Mouse (Mus musculus): ENCODE results near the gene Bend3.

The Bend3 gene

DNA sequence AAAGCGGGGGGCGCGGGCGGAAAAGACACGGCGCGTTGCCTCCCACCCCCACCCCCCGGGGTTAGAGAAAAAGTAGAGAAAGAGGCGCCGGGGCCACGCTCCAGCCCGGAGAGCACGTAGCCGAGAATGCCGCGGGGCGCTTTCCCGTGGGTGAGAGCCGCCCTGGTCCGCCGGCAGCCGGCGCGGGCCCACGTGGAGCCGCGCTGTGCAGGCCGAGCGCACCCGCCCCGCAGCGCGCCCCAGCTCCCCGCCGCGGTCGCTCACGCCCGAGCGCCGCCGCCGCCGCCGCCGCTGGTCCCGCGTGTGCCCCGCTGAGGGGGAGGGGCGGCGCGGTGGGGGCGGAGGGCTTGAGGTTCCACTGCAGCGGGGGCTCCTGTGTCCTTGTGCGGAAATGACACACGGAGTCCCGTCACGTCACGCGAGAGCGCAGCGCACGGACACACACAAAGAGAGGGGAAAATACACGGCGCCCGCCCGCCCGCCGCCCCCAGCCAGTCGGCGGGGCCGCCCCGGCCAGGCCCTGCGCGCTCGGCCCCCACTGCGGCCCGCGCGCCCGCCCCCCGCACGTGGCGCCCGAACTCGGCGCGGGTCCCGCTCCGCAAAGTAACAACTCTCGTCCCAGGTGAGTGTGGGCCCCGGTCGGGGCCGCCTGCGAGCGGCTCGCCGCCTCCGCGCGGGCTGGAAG is at the start of gene Bend3:
Bend3 (plus strand) TSS at position 81 of the 685 bp plus-strand sequence.
- in situ Hi-C loops (cut with MboI; ENCODE audit: unreplicated experiment in 2 of 2) = no loop called here

DNA sequence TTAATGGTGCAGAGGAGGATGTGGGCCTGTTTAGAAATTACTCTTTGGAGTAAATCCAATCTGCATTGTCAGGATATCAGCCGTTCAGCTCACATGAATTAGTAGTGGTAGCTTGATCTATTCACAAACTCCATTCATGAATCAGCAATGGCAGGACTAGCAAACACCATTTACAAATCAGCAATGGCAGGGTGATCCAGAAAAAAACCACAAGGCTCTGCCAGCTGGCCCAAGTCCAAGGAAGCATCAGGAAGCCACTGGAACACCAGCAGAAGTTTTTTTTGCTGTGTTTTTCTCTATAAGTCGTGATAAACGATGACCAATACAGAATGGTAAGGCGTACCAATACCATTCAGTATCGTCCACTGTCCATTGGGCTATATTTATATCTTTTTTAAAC is 48.0 kb upstream of the Bend3 start:
- in situ Hi-C loops (cut with MboI; ENCODE audit: unreplicated experiment in 2 of 2) = no loop called here

GRCm38 (mm10) chr10:43434326-43434725 is 44.3 kb upstream of the Bend3 start:
- in situ Hi-C loops (cut with MboI; ENCODE audit: unreplicated experiment in 2 of 2) = no loop called here

DNA sequence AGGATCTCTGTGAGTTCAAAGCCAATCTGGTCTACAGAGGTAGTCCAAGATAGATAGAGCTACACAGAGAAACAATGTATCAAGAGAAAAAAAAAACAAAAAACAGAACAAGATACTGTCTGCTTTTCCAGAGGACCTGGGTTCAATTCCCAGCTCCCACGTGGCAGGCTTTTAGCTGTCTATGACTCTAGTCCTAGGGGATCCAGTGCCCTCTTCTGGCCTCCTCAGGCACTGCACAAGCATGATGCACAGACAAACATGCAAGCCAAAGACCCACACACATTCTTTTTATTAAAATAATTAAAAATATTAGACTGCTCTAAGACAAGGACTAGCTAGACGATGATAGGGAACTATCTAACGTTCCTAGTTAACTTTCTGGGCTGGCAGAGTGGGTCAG is 42.9 kb upstream of the Bend3 start:
- in situ Hi-C loops (cut with MboI; ENCODE audit: unreplicated experiment in 2 of 2) = no loop called here

GRCm38 (mm10) chr10:43439492-43439941 is 39.1 kb upstream of the Bend3 start:
- in situ Hi-C loops (cut with MboI; ENCODE audit: unreplicated experiment in 2 of 2) = no loop called here

DNA sequence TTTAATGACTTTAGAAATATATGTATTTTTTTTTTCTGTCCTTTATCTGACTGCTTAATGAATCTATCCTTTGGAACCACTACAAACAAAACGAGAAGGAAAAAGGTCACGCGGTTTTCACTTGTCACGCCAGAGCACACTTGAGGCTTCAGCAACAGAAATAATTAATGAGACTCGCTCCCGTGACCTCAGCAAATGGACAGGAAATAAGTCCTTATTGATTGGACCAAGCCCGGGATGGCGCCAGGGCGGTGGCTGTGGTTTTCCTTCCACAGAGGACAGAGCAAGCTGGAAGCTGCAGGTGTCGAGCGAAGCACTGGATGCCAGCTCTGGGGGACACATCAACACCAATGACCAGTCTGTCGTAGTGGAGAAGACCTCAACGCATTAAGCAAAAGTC is 38.6 kb upstream of the Bend3 start:
- in situ Hi-C loops (cut with MboI; ENCODE audit: unreplicated experiment in 2 of 2) = loop anchor here (10.0 kb wide), 2 partner anchors 225 to 425 kb away; no protein-coding TSS in a partner anchor

DNA sequence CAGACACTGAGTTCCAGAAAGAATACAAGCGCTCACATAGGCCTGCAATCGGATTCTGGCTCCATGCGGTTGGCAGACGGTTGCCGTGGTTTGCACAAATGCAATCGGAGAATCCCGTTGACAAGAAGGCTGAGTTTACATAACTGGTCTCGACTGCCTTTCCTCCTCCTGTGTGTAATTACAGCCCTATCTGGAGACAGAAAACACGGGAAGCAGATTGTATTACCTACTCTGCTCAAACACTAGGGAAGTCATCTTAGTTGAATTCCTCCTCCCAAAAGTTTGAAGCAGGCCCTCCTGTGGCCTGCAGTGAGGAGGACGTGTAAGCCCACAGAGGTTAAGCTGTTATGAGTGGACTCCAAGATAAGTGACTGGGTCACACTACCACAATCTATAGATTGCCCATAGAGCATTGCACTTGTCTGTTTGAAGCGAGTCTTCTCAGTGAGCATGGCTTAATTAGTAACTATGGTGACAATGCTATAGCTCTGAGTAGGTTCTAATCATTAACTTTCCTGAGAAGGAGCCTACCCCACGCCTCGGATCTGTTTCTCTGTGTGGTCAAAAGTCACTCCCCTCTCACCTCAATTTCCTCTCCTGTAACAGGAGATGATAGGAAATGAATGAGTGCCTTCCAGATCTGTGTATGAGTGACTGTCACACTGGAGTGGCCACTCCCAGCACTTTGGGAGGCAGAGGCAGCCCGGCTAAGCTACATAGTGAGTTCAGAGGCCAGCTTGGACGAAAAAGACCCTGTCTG is 37.5 kb upstream of the Bend3 start:
- in situ Hi-C loops (cut with MboI; ENCODE audit: unreplicated experiment in 2 of 2) = loop anchor here (10.0 kb wide), 2 partner anchors 226 to 426 kb away; no protein-coding TSS in a partner anchor

DNA sequence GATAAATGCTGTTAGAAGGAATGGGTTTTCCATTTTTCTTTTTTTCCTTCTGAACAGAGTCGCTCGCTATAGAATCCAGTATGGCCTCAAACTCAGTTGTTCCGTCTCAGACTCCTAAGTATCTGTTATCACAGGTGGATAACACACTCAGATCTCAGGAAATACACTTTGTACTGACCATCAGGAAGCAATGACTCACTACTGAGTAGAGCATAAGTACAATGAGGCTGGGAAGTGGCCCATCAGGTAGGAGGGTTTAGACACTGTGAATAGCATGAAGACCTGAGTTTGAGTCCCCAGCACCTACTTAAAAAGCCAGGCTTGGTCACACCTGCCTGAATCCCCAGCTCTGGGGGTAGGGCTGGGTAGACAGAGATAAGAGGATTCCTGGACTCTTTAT is 30.0 kb upstream of the Bend3 start:
- in situ Hi-C loops (cut with MboI; ENCODE audit: unreplicated experiment in 2 of 2) = loop anchor here (10.0 kb wide), 2 partner anchors 234 to 434 kb away; no protein-coding TSS in a partner anchor

DNA sequence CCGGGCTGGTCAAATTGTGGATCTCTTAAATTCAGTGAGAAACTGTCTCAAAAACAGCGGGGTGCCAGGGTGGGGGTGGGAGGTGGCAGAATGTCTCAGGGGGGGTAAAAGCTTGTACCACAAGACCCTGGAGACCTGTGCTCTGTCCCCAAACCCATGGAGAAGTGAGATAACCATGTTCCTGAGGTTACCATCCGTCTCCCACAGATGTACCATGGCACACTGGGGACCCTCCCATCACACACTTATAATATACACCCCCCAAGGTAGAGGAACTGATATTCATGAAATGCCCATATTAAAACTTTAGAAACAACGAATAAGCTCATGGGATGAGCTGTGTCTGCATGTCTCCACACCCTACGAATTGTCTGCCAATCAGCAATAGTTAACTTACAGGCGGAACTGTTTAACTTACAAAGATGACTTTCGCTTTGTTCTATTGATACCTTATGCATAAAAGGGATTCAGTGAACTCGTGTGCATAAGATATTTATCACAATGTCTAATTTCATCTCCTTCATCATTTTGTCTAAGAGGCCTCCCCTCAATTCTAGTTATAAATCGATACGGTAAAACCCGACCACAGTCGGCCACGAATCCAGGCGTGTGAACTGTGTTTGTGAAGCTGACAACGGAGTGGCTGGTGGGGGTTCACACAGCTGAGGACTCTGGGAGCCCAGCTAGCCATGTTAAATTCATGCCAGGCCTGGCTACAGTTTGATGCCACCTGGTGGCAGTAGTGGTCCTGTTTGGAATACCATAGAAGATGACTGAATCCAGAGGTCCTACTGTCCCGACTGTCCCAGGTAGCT is 26.6 kb upstream of the Bend3 start:
- in situ Hi-C loops (cut with MboI; ENCODE audit: unreplicated experiment in 2 of 2) = loop anchor here in 1 of 2 experiments (5.0 to 10.0 kb wide), 2 partner anchors 77 to 450 kb away; no protein-coding TSS in a partner anchor

DNA sequence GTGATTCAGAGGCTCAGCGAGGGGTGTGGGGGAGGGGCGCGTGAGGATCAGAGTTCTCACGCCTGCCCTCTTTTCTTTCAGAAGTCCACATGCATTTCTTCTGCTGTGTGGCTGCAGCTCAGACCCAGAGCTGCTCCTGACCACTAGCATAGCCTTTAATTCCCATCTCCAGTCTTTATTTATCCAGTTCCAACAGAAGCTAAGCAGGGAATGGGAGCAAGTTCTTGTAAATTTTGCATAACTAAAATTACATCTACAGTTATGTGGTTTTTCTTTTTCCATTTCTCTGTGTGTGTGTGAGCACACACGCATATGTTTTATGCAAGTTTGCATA is 26.0 kb upstream of the Bend3 start:
- in situ Hi-C loops (cut with MboI; ENCODE audit: unreplicated experiment in 2 of 2) = loop anchor here in 1 of 2 experiments (5.0 to 10.0 kb wide), 2 partner anchors 78 to 450 kb away; no protein-coding TSS in a partner anchor

GRCm38 (mm10) chr10:43454219-43454618 is 24.4 kb upstream of the Bend3 start:
- in situ Hi-C loops (cut with MboI; ENCODE audit: unreplicated experiment in 2 of 2) = loop anchor here in 1 of 2 experiments (5.0 to 10.0 kb wide), 2 partner anchors 79 to 452 kb away; no protein-coding TSS in a partner anchor

DNA sequence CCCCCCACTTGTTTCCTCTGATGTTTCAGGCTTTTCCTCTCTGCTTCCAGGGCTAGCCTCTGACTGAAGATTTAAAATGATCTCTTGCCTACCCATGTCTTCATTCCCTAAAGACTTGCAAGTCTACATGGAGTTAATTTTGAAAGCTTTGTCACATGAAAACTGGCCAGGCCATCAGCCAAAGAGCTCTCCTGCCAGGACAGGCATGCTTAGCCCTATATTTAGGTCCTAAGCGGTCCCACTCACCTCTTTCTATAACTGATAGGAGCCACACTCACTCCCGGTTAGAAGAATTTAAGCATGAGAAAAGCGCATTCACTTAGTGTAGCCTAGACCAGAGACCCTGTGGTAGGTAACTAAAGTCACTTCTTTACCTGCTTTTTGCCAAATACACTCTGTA is 24.0 kb upstream of the Bend3 start:
- in situ Hi-C loops (cut with MboI; ENCODE audit: unreplicated experiment in 2 of 2) = loop anchor here in 1 of 2 experiments (5.0 to 10.0 kb wide), 2 partner anchors 80 to 452 kb away; no protein-coding TSS in a partner anchor

GRCm38 (mm10) chr10:43462821-43463220 is 15.8 kb upstream of the Bend3 start:
- in situ Hi-C loops (cut with MboI; ENCODE audit: unreplicated experiment in 2 of 2) = loop anchor here in 1 of 2 experiments (10.0 kb wide), 1 partner anchor 258 kb away; no protein-coding TSS in a partner anchor

DNA sequence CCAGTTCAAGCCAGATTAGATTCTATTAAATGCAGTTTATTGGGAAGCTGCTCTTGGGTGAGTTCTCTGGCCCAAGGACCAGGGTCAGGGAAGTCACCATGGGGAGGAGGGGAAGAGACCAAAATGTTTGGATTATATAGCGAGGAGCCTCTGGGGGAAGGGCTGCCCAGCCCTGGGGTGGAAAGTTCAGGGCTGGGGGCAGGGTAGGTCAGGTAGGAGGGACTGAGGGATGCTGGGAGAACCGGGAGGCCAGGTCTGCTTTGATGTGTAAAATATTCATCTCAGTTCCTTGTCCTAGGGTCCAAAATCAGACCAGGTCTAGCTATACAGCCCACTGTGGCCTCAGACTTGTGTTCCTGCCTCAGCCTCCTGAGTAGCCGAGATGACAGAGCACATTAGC is 15.4 kb upstream of the Bend3 start:
- in situ Hi-C loops (cut with MboI; ENCODE audit: unreplicated experiment in 2 of 2) = loop anchor here in 1 of 2 experiments (10.0 kb wide), 1 partner anchor 258 kb away; no protein-coding TSS in a partner anchor

- in situ Hi-C loops (cut with MboI; ENCODE audit: unreplicated experiment in 2 of 2) = loop anchor here in 1 of 2 experiments (10.0 kb wide), 1 partner anchor 261 kb away; no protein-coding TSS in a partner anchor
Measured at GRCm38 (mm10) chr10:43466223-43466622, 12.4 kb upstream of the Bend3 start.

DNA sequence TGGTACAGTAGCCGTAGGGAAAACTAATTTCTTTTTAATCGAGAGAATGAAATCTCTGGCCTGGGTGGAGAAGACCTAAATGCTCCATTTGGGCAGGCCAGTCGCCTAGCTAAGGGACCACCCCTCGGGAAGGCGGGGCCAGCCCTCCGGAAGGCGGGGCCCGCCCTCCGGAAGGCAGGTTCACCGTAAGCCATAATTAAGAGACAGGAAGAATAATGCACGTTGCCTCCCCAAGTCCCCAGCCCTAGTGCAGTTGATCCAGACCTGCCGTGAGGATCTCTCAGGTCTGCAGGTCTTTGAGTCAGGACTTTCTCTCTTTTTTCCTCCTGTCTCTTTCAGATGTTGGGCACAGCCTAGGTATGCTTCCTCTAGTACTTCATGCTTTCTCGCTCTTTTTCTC is 11.0 kb upstream of the Bend3 start:
- in situ Hi-C loops (cut with MboI; ENCODE audit: unreplicated experiment in 2 of 2) = loop anchor here in 1 of 2 experiments (10.0 kb wide), 1 partner anchor 263 kb away; no protein-coding TSS in a partner anchor

GRCm38 (mm10) chr10:43468293-43468692 is 10.3 kb upstream of the Bend3 start:
- in situ Hi-C loops (cut with MboI; ENCODE audit: unreplicated experiment in 2 of 2) = loop anchor here in 1 of 2 experiments (10.0 kb wide), 1 partner anchor 263 kb away; no protein-coding TSS in a partner anchor

DNA sequence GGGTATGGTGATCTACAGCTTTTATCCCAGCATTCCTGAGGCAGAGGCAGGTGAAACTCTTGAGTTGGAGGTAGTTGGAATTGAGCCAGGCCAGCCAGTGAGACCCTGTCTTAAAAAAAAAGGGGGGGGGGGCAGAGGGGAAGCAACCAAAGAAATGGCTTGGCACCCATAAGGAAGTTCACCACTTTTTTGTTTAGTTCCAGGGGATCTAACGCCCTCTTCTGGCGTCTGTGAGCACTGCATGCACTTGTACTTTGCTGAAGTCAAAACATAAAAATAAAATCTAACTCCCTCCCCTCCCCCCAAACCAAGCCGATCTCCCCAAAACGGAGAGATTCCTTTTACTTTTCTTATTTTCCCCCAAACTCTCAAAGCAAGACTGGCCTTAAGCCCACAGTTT is 3.3 kb upstream of the Bend3 start:
- in situ Hi-C loops (cut with MboI; ENCODE audit: unreplicated experiment in 2 of 2) = no loop called here

DNA sequence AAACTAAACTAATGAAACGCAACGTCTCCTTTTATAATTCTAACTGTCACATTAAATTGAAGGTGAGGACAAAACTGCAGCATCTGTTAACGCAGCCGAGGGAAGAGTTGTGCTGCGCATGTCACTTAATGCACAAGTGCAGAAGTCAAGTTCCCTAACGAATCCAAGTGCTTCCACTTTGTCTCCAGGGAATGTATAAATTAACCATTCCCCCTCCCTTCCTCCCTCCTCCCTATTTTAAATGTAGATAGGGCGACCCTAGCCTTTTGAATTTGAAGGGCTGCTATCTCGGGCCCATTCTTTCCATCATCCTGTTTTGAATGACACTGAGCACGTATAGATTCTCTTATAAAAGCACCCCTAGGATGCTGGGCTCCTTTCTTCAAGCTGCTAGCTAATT is 1.2 kb upstream of the Bend3 start:
- in situ Hi-C loops (cut with MboI; ENCODE audit: unreplicated experiment in 2 of 2) = no loop called here
